Mouse (Mus musculus) MN1 (cell line): Measurements from ENCODE around the gene Mrpl46.

Experiments
- DNase-seq: peaks from one replicate; pipeline ENCODE4 v3.0.0-alpha.2; 2016; ENCODE audit warnings: low spot score

Gene Mrpl46

DNA sequence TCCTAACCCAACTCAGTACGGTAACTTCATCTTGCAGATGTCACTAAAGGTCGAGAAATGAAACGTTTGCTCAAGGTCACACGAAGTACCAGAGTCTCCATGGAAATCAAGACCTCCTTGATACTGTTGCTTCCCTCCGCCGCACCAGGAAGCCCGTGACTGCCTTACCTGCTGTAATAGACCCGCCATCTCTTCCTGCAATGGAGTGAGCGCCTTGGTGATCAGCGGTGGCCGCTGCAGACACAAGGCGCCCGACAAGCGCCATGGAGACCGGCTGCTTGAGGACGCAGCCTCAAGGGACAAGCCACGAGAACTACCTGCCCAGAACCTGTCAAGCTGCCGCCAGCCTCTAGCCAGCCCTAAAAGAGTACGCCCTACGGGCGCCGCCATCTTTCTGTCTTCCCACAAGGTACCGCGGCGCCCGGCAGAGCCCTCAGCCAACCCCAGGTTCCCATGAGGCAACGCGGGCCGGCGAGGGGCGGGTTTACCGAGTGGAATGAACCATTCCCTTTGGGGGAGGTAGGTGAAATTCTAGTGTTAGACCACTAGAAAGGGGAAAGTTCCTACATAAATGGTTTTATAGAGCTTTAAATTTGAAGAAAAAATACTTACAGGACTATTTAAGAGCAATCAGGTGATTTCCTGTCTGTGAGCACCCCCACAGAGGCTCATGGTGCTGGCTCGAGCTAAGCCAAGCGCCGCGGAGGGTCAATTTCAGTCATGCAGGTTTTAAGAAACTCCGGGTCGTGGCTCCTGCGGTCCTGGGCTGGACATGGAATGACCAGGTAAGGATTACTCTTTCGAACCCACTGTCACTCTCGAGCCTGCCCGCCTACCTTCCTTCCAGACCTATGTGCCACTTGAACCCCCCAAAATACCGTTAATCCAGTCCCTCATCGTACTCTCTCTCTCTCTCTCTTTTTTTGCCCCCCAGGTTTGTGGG, at the start of gene Mrpl46, which contains the start of gene Mrps11:
Mrpl46 (minus strand) TSS at position 893 of the 943 bp plus-strand sequence.
Mrps11 (plus strand) TSS at position 481 of the 943 bp plus-strand sequence.
- peak; percentile 93 for DNase-seq

DNA sequence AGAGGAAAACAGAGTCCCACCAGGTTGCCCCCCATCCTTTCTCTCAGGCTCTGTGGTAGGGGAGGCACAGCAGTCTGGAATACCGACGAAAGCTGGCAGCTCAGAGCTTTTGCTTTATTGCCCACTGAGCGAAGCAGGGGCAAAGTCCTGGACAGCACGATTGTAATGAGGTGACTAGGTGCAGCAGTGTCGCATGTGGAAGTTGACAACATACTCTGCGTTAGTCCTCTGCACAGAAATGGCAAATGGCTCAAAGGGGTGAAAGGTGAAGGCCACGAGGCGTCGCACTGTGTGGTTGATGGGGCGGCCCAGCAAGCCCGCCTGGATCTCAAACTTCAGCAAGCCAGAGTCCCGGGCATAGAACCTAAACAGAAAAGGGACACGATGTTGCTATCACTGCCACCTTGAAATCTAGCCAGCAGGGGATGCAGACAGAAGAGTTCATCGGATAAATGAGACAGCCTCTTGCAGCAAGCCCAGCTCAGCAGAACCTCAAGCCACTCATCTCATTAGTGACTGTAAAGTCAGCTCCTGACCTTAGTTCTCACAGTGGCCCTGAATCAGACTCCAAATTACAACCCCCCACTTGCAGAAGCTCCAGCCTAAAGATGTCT, 44.5 kb upstream of the Mrpl46 start:
- no peak for DNase-seq

DNA sequence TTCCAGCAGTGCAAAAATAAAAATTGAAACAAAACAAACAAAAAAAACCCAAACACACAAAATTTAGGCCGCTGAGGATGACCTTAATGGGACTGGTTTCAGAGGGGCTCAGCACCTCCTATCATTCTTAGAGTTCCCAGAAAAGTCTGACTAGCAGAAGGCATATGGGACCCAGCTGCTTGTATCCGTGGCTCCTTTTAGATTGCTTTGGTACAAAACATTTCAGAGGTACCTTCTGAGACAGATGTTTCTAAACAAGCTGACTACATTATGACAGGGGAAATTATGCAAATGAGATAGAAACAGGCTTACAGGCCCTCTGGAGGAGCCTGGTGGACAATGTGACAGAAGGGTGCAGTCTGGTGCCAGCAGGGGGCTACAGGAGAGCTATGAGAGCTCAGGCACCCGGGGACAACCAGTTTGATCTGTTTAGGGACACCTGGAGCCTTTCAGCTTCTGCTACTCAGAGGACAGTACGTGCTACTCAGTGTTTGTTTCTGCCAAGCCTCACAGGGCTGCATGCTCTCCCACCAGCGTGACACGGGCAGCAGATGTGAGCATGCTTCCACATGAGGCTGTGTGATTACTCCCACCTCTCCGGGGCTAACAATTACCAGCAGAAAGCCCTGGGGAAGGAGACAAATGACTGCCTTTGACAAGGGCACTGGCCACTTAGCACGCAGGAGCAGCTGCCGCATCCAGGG, 43.5 kb upstream of the Mrpl46 start:
- DNase-seq, result peak; percentile 62

DNA sequence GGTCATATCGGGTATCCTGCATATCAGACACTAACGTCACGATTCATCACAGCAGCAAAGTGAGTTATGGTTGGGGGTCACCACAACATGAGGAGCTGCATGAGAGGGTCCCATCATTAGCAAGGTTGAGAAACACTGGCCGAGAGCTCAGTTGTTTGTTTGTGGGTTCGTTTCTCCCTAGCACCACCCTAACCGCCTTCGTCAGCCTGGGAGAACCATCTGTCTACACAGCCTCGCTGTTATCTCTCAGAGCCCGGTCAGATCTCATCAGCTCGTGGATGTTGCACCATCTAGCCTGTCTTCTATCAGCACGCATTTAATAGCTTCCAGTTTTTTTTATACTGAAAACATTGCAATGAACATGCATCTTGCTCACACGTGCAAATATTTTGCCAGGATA, 35.0 kb upstream of the Mrpl46 start:
- no peak for DNase-seq

DNA sequence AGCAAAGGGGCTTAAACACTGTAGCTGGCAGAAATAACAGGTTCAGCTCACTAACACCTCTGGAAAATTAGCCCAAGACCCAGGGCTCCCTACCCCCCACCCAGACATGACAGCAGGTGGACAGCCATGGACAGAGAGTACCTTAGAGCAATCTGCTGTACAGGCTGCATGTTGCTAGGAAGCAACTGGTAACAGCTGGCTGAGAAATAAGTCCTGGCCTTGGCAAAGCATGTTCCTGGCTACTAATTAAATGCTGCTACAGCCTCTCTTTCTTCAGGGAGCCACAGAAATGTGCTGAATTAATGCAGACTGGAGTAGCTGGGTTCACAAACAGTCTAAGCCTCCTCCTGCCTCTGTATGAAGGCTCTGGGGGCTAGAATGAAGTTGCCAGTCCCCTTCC, 31.4 kb upstream of the Mrpl46 start:
- no peak for DNase-seq

DNA sequence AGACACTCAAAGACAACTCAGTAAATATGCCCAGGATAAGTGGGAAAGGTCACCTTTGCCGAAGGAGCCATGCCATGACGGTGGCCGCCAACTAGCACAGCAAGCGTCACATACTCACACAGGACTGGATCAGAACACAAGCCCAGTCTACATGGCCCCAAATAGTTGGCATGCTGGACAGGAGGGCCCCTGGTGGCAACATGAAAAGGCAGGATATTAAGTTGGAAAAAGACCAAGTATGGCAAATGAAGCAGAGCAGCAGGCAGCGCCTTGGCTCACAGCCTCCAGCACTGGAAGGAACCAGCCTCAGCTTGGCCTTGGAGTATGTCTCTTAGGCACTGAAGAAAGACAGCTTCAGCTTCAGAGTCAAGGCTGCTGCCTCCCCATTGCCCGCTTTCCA, 30.5 kb upstream of the Mrpl46 start:
- DNase-seq, result no peak

DNA sequence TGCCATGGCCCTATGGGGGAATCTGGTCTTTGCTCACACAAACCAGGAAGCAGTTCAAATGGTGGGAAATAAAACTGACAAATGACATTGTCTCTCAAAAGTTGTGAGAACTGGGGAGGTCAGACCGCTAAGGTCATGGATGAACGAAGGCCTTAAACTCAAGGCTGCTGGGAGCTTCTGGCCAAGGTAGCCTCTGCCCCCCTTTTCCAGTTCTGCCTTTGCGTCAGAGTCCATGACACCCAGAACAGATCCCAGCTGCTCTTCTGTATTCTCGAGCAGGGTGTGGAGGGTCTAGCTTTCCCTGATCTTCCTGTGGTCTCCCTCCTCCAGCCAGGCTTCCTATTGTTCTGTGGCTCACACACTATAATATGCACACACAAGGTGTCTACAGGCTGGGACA, 23.9 kb upstream of the Mrpl46 start:
- no peak for DNase-seq

DNA sequence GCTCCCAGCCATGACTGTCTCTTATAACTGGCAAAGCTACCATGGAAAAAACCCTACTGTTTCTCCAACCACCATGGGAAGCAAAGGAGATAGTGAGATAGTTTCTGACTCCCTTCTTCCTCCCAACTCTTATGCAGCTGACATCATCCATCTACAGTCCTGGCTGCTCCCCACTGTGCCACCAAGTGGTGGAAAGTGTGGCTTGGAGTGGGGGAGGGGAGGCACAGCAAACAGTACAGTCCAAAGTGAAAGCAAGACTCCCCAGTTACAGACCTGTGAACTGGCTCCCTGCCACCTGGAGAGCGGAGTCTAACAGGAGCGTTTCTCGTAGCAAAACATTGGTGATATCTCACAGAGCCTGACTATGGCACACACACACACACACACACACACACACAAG, 20.5 kb upstream of the Mrpl46 start:
- no peak for DNase-seq

DNA sequence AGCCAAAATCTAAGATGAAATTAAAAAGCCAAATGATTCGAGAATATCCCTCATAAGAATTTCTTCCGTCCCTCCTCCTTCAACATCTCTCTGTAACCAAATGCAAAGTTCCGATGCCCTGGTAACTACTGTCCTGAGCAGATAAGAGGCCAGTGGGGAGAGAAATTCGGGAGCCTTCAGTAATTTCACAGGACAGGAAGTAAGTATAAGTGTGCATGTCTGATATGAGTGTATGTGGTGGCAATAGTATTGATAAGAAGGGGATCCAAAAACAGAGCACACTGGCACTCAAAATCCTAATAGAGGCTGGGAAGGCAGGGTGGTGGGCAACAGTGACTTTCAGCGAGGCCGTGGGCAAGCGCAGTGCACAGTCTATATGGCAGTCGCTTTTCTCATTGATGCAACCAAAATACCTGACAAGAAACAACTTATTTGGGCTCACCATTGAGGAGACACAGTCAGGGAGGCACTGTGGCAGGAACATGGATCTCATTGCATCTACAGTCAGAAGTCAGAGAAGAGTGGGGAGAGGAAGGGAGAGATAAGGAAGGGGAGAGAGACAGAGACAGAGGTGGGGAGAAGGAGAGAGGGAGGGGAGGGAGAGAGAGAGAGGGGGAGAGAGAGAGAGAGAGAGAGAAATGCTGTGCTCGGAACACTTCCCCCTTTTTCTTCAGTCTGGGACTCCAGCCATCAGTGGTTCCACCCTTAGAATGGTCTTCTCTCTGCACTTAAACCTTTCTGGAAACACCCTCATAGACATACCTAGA, 16.6 kb upstream of the Mrpl46 start:
- DNase-seq, result no peak

DNA sequence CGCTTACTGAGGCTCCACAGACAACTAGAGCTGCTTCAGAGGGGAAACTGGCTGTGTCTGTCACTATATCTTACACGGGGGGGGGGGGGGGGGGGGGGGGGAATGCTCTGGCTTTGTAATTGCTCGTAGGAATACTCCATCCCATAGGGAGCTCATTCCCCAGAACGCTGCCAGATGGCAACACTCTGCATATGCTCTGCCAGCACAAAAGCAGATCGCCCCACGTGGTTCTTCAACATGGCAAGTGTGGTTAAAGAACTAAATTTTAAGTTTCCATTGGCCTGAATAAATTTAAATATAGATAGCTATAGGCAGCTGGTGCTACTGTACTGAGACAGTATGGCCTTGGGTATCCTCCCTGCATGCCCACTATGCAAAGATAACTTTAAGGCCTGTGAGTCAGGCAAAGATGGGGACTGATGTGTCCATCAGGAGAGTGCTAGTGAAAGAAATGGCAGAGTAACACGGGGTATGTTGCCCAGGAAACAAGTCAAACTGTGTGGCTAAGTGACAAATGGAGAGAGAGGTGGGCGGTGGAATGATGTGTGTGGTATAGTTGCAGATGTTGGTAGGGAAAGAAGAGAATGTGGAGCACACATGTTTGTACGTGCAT, 14.6 kb upstream of the Mrpl46 start:
- no peak for DNase-seq

DNA sequence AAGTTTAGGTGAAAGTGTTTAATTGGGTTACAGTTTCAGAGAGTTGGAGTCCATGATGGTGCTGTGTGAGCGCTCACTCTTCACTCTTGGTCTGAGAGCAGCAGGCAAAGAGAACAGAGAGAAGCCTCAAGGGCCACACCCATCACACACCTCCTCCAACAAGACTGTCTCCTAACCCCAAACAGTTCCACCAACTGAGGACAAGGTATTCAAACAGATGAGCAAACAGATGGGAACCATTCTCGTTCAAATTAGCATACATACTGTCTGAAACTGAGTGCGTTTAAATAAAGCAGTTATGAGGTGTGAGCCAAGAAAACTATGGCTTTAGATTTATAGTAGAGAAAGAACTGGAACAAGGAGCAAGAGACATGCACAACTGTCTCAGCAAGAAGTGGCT, 13.3 kb upstream of the Mrpl46 start:
- no peak for DNase-seq

DNA sequence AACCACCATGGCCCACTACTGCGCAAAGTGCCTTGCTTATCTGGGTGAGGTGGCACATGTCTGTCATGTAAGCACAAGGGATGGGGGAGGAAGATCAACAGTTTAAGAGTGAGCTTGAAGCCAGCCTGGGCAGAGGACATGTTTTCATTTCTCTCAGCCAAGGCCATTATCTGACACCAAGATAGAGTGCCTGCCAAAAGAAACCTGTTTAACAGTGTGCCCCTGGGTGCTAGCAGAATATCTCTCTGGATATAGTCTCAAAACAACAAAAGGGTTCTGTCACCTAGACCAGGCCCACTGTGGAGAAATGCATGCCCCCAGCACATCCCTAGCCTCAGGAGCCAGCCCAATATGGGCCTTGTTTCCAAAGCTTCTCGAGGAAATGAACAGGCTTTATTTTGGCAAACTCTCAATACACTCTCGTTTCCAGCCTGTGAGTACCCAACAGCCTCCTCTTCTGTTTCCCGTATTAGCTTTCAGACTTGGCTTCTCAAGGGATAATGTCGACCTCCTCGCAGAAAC, 11.3 kb upstream of the Mrpl46 start:
- no peak for DNase-seq

DNA sequence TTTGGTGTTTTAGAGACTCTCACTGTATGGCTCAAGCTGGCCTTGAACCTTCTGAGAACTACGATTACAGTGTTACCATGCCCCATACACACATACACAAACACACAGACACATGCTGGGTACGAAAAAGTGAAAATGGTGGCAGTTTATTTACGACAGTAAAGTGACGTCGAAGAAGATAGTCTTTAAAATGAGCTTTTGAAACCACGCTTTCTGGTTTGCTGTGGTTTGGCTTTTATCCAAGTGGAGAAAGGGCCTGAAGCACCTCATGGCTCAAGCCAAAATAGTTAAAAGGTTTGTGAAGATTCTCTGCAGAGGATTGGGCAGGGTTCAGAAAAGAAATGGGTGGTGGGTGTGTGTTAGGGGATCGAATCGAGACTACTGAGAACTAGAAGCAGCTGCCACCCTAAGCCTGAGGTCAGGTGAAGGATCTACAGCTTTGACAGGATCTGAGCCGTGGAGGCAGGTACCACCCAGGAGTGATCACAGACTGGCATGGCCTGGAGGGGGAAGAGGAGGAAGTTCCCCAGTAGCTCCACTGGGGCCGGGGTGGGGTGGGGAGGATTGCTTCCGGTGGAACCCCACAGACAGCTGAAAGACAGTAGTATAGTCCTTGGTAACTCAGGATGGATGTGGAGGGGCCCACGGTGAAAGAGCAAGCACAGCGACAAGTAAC, 10.7 kb upstream of the Mrpl46 start:
- no peak for DNase-seq

DNA sequence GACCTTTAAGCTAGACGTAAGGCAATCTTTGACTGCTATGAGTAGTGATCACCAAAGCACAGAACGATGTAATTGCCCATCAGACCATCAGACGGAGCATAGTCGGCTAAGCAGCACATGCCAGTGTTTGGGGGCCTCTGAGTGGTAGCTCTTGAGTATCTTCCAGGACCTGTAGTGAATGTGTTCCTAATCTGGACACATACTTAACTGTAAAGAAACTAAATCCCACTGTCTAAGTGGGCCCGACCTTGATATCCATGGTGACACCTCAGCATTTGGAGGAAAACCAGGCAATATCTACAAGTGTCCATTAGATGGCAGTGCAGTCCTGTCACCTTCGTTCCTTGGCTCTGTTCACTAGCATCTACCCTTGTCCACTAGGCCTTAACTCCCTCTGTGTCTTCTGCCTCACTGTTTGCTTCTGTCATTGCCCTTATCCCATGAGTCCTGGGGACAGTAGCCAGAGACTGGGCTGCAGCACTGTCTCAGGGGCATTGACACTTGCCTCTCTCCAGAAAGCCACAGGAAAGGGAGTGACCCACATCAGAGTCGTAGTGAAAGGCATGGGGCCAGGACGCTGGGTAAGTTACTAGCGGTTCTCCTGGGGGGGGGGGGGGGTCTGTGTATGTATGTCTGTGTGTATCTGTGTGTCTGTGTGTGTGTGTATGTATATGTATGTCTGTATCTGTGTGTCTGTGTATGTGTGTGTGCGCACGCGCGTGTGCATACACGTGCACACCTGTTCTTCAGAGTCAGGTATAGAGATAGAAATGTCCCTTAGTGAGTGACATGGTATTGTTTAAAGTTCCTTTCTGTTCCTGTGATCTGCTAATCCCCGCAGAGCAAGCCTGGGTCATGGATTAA, 8.3 kb upstream of the Mrpl46 start:
- peak; percentile 87 for DNase-seq

DNA sequence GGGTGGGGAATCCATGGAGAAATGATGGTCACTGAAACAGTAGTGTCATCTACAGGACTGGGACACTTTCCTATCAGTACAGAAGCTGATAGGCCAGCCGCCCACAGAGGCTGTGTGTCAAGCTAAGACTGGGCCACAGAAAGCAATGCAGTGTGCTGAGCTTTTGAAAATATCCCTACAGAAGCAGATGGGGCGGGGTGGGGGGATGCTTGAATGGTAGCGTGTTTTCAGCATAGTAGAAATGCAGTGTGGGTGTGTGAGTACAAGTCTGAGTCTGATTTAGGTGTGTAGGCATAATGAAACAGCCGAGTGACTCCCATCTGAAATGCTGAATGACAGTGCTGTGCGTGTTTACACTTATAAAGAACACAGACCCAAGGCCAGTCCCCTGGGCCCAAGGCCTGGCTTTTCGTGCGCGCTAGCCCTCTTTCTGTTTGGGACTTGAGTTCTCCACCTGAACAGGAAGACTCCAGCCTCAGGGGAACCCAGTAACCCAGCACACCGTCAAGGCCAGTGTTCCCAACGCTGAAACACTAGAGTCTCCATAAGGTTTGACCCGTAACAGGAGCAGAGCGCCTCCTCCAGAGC, 4.6 kb upstream of the Mrpl46 start:
- no peak for DNase-seq

DNA sequence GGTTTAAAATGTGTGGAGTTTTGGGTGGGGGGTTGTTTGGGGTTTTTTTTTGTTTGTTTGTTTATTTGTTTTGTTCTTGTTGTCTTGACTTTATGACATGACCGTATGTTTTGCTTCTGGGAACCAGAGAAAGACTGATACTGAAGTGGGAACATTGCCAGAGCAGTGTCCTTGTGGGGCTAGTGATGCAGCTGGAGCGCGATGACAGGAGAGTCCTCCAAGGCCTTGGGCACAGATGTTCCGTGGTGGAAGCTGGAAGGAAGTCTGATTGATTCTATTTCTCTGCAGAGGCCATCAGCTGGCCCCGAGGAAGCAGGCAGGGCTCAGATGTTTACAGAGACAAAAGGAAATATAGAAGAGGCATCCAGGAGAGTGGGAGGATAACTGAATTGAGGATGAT, 2.6 kb upstream of the Mrpl46 start:
- peak; percentile 45 for DNase-seq

DNA sequence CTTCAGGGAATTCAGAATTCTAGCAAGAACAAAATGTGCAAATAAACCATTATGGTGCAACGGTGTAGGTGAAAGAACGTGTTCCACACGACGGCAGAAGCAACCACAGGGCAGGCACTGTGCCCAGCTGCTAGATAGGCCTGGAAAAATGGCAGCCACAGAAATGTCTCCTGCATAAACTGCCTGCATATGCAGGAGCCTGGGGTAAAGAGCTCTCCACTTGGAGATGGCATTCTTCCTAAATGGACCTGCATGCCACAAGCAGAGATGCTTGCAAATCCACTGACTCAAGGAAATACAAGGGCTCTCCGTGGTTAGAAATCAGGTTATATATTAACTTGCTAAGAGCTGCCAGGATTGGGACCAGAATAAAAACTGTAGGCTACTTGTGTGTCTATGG, 4.6 kb downstream of the Mrpl46 start:
- DNase-seq, result no peak

DNA sequence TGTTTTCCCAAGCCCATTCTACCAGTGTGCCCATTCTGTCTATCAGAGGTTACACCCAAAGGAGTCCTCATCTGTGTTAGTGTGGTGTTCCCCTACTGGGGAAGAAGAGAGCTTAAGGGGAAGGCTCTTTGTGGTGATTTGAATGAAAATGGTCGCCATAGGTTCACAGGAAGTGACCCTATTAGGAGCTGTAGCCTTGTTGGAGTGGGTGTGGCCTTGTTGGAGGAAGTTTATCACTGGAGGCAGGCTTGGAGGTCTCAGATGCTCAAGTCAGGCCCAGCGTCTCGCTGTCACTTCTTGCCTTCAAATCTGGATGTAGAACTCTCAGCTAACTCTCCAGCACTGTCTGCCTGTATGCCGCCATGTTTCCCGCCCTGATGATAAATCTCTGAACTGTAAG, 12.4 kb downstream of the Mrpl46 start:
- no peak for DNase-seq

DNA sequence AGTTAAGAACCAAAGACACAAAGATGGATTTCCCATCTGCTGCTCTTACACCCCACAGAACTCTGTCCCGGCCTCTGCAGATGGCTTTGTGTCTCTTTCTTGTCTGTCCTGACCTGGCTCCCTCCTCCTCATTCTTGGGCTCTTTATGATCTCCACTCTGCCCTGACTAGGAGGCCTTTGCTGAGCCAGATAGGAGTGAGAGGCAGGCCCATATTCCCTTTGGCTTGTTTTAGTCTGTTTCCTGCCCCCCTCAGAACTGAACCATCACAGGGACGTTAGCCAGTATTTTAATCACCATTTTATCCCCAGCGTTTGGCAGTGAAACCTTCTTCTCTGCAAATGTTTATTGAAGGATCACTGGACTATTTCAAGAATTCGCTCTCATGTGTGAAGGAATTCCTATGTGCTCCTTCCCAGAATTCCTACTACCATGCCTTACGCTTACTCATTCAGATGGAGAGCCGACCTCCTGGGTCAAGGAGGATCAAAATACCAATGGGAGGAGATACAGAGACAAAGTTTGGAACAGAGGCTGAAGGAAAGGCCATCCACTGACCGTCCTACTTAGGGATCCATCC, 14.2 kb downstream of the Mrpl46 start:
- DNase-seq, result no peak
